Mouse (Mus musculus) frontal cortex, adult (tissue): ENCODE measurements around the gene Tacstd2.
"Not testable (repeated sequence)": the region's sequence is repeated elsewhere in the genome, so short reads cannot be mapped to it uniquely, and the experiment has no call there.

Experiments used
- ATAC-seq: cut with Nextera tagmentation; 2 replicates; pipeline ENCODE4 v1.9.2; 2017; ENCODE audit warnings: mild to moderate bottlenecking, moderate library complexity, mixed read lengths; ENCODE audit not compliant: low TSS enrichment

The Tacstd2 gene

GRCm38 (mm10) chr6:67535777-67536054 is at the start of gene Tacstd2:
TSS of gene Tacstd2 (minus strand) at chr6:67535796.
- ATAC-seq = no peak

DNA sequence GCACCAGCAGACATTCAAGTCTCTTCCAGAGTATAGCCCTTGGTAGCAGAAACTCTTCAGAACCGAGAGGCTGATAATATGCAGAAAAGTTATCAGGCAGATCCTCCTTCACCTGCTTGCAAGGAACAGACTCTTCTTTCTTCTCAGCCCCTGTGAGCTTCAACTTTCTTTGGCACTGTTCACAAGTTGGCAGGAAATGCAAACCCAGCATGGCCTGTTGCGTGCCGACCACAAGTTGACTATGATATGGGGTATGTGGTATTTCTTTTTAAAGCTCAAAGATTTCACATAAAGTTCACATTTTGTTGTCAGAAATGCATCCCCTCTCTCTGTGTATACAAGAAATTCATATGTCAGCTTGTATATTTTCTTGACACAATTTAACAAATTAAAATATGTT is 30.7 kb upstream of the Tacstd2 start:
- ATAC-seq = no peak

- ATAC-seq = no peak
These were observed 19.8 kb upstream of the Tacstd2 start for GRCm38 (mm10) chr6:67555376-67555775.

- ATAC-seq = peak; percentile 88
These were observed 14.0 kb upstream of the Tacstd2 start for GRCm38 (mm10) chr6:67549550-67549949.

DNA sequence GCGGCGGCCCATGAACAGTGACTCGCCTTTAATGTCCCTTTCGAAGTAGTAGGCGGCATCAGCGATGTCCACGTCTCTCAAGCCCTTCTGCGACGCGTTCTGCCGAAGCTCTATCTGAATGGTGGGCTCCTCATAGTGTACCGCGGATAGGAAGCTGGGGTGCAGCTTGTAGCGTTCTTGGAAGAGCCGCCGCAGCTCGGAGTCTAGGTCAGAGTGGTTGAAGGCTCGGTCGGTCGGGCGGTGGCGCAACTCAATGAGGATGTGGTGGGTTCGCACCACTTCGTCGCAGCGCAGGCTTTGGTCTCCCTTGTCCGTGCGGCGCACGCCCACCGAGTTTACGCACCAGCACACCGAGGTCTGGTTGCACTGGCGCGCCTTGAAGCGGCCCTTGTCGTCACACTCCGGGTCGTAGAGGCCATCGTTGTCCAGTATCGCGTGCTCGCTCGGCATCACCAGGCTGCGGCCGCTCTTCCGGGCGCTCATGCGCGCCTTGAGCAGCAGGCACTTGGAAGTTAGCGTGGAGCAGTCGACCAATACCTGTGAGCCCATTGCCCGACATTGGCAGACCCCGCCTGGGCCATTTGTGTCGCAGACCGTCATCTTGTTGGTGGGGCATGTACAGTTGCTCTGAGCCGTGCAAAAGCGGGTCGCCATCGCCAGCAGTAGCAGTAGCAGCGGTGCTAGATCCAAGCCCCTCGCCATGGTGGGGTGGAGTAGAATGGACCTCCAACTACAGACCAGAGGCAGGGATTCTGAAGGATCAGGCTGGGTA is 405 bp downstream of the Tacstd2 start:
- no peak for ATAC-seq

DNA sequence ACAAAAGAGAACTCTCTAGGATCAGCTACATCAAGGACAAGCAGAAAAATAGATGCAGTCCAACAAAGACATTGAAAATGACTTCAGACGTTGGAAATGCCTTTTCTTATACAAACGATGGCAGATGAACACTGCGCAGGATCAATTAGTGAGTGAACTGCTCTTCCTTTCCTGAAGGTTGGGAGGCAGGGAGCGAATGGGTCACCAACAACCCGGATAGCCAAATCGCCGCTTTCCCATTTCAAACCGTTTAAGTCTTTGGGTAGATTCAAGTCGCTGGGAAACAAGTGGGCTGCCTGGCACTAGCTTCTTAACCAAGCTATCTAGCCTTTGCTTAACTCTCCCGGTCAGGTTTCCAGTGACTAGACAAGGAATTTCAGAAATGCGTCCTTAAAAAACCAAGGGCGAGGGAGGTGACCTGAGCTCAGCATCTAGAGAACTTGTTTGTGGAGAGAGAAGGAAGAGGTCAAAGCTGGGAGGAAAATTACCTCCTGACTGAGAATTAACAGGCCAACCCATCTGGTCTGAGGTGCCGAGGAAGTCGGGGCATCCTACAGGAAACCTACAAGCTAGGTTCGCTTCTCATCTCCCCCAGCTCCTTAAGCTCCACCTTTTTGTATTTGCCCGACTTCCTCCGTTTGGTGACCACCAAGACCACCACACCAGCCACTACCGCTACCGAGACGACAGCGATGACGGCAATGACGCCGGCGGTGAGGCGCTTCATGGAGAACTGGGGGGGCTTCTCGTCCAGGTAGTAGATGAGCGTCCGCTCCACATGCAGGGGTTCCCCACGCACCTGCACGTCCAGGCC is 1.2 kb downstream of the Tacstd2 start:
- ATAC-seq = no peak

DNA sequence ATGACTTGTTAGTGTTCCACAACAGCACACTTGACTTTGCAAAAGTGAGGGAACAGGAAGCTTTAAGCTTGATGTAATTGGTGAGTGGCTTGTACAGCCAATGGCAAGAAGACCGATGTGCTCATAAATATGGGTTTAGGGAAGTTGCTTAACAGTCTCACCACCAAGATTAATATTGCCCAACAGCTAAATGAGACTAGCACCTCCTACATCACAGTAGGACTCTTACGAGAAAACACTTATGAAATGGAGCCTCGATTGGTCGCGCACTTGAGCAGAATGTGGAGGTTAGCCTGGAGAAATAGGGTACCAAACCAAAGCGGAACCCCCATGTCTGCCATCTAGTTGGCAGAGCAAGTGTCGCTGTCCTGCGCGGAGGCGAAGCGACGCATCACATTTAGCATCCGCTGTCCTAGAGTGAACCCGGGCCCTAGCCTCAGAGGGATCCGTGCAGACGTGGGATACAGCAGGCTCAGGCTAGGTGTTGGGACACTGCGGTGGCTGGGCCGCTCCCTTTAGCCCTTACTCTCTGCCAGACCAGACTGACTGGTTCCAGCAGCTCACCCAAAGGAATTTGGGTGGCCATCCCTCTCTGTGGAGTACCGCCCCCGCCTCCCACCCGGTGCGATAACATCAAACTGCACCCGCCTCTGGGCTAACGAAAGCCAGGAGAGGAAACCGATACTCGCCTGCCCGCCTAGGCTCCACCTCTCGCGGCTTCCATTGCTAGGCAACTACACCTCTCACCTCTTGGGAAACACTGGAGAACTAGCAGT is 2.7 kb downstream of the Tacstd2 start:
- ATAC-seq = peak; percentile 78

DNA sequence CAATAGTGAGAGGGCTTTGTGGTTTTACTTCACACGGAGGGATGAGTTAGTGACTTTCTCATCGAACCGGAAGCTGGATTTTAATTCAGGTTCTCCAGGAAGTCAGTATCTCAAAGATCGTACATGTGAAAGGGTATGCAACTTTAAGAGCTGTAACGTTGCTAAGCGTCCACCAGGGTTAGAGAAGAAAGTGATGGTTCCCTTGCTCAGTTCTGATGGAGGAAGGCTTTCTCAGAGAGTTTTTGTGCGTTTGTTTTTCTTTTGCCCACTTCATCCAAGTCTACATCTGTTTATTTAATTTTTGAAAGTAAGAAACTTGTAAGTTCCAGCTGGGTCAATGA is 3.8 kb downstream of the Tacstd2 start:
- ATAC-seq = no peak

DNA sequence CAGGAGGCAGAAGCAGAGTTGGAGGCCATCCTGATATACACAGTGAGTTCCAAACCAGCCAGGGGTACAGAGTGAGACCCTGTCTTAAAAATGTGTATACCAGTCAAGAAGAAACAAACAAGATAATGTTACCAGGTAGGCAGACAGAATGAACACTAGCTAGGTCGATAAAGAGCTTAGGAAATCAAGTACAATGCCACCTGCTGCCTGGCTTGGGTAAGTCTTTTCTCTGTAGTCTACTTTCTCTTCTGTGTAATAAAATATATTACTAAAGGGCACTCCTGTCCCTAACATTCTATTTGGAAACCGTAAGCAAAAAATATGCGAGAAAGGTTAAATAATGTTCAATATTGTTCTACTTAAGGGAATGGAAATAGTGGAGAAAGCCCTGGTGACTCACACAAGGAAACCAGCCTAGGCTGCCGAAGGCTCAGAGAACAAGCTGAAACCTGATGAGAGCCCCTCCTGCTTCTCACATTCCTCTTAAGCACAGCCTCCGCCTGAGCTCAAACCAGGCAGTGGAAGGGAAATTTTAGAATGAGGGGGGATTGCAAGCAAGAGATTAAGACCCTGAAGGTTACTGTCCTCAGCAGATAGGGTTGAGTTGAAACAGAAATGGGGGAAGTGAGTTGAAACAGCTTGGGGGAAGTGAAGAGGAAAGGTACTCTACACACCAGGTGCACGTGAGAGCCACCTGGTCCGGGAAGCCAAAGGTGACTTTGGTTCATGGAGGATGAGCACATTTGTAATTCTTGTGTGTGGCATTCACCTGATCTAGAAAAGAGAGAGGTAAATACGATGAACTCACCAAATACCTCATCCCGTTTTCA is 4.4 kb downstream of the Tacstd2 start:
- peak; percentile 64; the same call in 1 of the 2 replicates for ATAC-seq

- no peak for ATAC-seq
These were observed 9.2 kb downstream of the Tacstd2 start for GRCm38 (mm10) chr6:67526356-67526755.

- ATAC-seq = peak; percentile 97
These were observed 24.8 kb downstream of the Tacstd2 start for GRCm38 (mm10) chr6:67510752-67511151.

DNA sequence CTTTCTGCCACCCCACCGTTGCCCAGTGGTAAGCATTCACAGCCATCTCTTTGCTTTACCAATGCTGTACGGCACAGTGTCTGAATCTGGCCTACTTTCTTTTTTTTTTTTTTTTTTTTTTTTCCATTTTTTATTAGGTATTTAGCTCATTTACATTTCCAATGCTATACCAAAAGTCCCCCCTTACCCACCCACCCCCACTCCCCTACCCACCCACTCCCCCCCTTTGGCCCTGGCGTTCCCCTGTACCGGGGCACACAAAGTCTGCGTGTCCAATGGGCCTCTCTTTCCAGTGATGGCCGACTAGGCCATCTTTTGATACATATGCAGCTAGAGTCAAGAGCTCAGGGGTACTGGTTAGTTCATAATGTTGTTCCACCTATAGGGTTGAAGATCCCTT is 33.7 kb downstream of the Tacstd2 start:
- not testable (repeated sequence) for ATAC-seq

DNA sequence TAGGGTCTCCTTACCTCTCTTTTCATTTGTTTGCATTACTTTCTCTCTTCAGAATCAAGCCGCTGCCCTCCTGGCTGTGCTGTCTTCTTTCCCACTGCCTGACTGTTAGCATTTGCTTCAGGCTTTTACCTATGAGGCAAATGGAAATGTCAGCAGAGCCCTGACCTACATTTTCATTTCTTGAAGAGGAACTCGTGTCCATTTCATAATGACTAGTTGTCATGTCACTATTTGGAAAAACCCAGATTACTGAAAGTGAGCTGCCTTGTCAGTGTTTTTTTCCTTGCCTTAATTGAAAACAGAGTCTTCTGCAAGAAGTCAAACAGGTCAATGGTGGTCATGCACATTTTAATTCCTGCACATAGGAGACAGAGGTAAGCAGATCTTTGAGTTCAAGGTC is 43.8 kb downstream of the Tacstd2 start, which contains the start of gene Il23r:
TSS of gene Il23r (minus strand) at position 101 of the 400 bp plus-strand sequence.
- no peak for ATAC-seq
